Mouse (Mus musculus) embryonic stem cell, embryonic (primary cell): ENCODE results near the gene Gm3594.
"Not testable (repeated sequence)": the region's sequence is repeated elsewhere in the genome, so short reads cannot be mapped to it uniquely, and the experiment has no call there.

Experiments used
- CTCF ChIA-PET, 4 experiments: fragments of 300-600 bp in 2 of 4; fragments of 350-600 bp in 2 of 4; sonication (Branson Sonifier 250); formaldehyde crosslinking; loops; one replicate each; lab custom pipeline; 2022; ENCODE audit warnings: inconsistent platforms in 2 of 4; lab: Charles Lee
- POLR2A ChIA-PET, 4 experiments: fragments of 300-600 bp in 2 of 4; fragments of 350-600 bp in 2 of 4; sonication (Branson Sonifier 250); formaldehyde crosslinking; loops; one replicate each; lab custom pipeline; 2022; ENCODE audit warnings: antibody characterized with exemption in 4 of 4, inconsistent platforms in 1 of 4; lab: Charles Lee

The Gm3594 gene

GRCm38 (mm10) chr14:6444511-6444910, at the start of gene Gm3594:
Gene Gm3594, minus strand, starts transcription at chr14:6444611.
- POLR2A ChIA-PET, CTCF ChIA-PET: not testable (repeated sequence)

- POLR2A ChIA-PET, CTCF ChIA-PET: not testable (repeated sequence)
Measured at GRCm38 (mm10) chr14:6486331-6486730, 41.9 kb upstream of the Gm3594 start.

- CTCF ChIA-PET, POLR2A ChIA-PET: not testable (repeated sequence)
Measured at GRCm38 (mm10) chr14:6485541-6485940, 41.1 kb upstream of the Gm3594 start.

- CTCF ChIA-PET, POLR2A ChIA-PET: not testable (repeated sequence)
Measured at GRCm38 (mm10) chr14:6482126-6482525, 37.7 kb upstream of the Gm3594 start.

- CTCF ChIA-PET, POLR2A ChIA-PET: not testable (repeated sequence)
Measured at GRCm38 (mm10) chr14:6471856-6472255, 27.4 kb upstream of the Gm3594 start.

- POLR2A ChIA-PET, CTCF ChIA-PET: not testable (repeated sequence)
Measured at GRCm38 (mm10) chr14:6440774-6441173, 3.6 kb downstream of the Gm3594 start.

- CTCF ChIA-PET, POLR2A ChIA-PET: not testable (repeated sequence)
Measured at GRCm38 (mm10) chr14:6440206-6440605, 4.2 kb downstream of the Gm3594 start.

GRCm38 (mm10) chr14:6426766-6427165, 17.6 kb downstream of the Gm3594 start:
- CTCF ChIA-PET, POLR2A ChIA-PET: not testable (repeated sequence)

GRCm38 (mm10) chr14:6426353-6426752, 18.1 kb downstream of the Gm3594 start:
- CTCF ChIA-PET, POLR2A ChIA-PET: not testable (repeated sequence)

- CTCF ChIA-PET, POLR2A ChIA-PET: not testable (repeated sequence)
Measured at GRCm38 (mm10) chr14:6412382-6412781, 32.0 kb downstream of the Gm3594 start, which contains the start of gene Gm3591. Gene Gm3591, minus strand, starts transcription at chr14:6412482.

GRCm38 (mm10) chr14:6390219-6390618, 54.2 kb downstream of the Gm3594 start, which contains the start of gene Gm16440:
Gene Gm16440, minus strand, starts transcription at chr14:6390319.
- CTCF ChIA-PET, POLR2A ChIA-PET: not testable (repeated sequence)
